Mouse (Mus musculus): ENCODE measurements around the gene Rsf1. TPM values are rescaled to one million over a fixed set of nuclear protein-coding genes. Genes with fewer than 3 reads are reported as not detected.

Rsf1 gene
- polyA plus RNA-seq, 1 experiment from 2014 or later = 41.7 TPM

Other genes with a start within 250 kb of the Rsf1 start
- 2.9 TPM in 2 replicates for gene Usp35, start 247.9 kb upstream of the Rsf1 start, polyA plus RNA-seq (2015; fragmentation: Nextera tagmentation; extraction: Ambion mirVana)
- gene Kctd21, start 247.6 kb upstream of the Rsf1 start, polyA plus RNA-seq (2015; fragmentation: Nextera tagmentation; extraction: Ambion mirVana) = 5.3 and 6.1 TPM in 2 replicates
- gene Alg8, start 208.3 kb upstream of the Rsf1 start, polyA plus RNA-seq (2015; fragmentation: Nextera tagmentation; extraction: Ambion mirVana) = 28.3 and 30.8 TPM in 2 replicates
- 422 and 512 TPM in 2 replicates for gene Ndufc2, start 179.9 kb upstream of the Rsf1 start, polyA plus RNA-seq (2015; fragmentation: Nextera tagmentation; extraction: Ambion mirVana)
- gene Thrsp, start 162.2 kb upstream of the Rsf1 start, polyA plus RNA-seq (2015; fragmentation: Nextera tagmentation; extraction: Ambion mirVana) = 1.4 and 1.7 TPM in 2 replicates
- gene Kctd14, start 128.6 kb upstream of the Rsf1 start, polyA plus RNA-seq (2015; fragmentation: Nextera tagmentation; extraction: Ambion mirVana) = 2.4 and 3.3 TPM in 2 replicates
- 53.5 and 54.1 TPM in 2 replicates for gene Ints4, start 98.9 kb upstream of the Rsf1 start, polyA plus RNA-seq (2015; fragmentation: Nextera tagmentation; extraction: Ambion mirVana)
- gene Aamdc, start 392 bp upstream of the Rsf1 start, polyA plus RNA-seq (2015; fragmentation: Nextera tagmentation; extraction: Ambion mirVana) = 42.7 and 46.3 TPM in 2 replicates
- gene Clns1a, start 116.7 kb downstream of the Rsf1 start, polyA plus RNA-seq (2015; fragmentation: Nextera tagmentation; extraction: Ambion mirVana) = 224 and 235 TPM in 2 replicates
- 5.9 and 6.8 TPM in 2 replicates for gene Aqp11, start 158.4 kb downstream of the Rsf1 start, polyA plus RNA-seq (2015; fragmentation: Nextera tagmentation; extraction: Ambion mirVana)
- 102 and 104 TPM in 2 replicates for gene Pak1, start 208.7 kb downstream of the Rsf1 start, polyA plus RNA-seq (2015; fragmentation: Nextera tagmentation; extraction: Ambion mirVana)